Mouse (Mus musculus) erythroid progenitor cell, adult 5-6 weeks (primary cell): ENCODE results near the gene Ccdc138. TPM values are rescaled to one million over a fixed set of nuclear protein-coding genes. Genes with fewer than 3 reads are reported as not detected.

Source experiments
- ATAC-seq: replicated peaks from 2 replicates; pipeline ENCODE4 v1.8.0; 2016; ENCODE audit warnings: moderate number of reproducible peaks, mild to moderate bottlenecking, moderate TSS enrichment, inconsistent platforms; ENCODE audit not compliant: poor library complexity, low FRiP score, severe bottlenecking
- total RNA-seq, 2 experiments: library from RNA; stranded (forward) in 1 of 2; stranded (reverse) in 1 of 2; fragments of 150-400 nt in 1 of 2; fragments of 186-747, 209-891 nt in 1 of 2; gene quantifications; 2 replicates each; pipeline versions ENCODE4 v1.2.3 to v1.2.4; 2015 to 2017; ENCODE audit warnings: low replicate concordance in 2 of 2

Ccdc138 gene
- total RNA-seq, 2 experiments from 2014 or later: 6.4 to 14.7 TPM

DNA sequence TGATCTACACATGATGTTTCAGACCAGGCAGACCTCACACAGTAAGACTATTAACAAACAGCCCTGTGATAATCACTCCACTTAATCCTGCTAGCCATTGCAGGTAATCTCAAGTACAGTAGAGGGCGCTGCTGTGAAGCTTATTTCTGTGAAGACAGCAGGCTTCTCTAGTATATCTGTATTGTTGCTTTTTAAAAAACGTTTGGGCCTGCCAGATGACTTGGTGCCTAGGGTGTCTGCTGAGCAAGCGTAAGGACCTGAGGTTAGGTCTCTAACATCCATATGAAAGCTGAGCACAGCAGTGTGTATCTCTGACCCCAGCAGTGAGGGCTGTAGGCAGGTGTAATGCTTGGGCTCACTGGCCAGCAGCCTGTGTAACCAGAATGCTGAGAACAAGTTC lies 62.2 kb downstream of the Ccdc138 start:
- no peak for ATAC-seq

DNA sequence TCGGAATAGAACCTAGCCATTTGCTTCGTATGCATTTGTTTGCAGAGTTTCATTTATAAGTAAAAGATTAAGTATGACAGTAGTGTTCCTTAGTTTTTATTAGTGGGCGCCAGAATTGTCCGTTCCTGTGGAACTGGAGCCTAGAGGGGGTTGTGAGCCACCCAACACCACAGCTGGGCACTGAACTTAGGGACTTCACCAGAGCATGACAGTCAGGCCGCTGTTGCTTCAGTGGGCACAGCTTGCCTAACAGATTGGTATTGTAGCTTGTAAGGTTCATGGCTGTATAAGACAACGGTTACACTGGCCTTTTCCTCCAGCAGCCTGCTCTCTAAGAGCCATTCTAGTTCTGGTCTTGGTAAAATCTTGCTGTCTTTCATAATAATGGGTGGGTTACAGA lies 62.8 kb downstream of the Ccdc138 start:
- ATAC-seq: no peak

DNA sequence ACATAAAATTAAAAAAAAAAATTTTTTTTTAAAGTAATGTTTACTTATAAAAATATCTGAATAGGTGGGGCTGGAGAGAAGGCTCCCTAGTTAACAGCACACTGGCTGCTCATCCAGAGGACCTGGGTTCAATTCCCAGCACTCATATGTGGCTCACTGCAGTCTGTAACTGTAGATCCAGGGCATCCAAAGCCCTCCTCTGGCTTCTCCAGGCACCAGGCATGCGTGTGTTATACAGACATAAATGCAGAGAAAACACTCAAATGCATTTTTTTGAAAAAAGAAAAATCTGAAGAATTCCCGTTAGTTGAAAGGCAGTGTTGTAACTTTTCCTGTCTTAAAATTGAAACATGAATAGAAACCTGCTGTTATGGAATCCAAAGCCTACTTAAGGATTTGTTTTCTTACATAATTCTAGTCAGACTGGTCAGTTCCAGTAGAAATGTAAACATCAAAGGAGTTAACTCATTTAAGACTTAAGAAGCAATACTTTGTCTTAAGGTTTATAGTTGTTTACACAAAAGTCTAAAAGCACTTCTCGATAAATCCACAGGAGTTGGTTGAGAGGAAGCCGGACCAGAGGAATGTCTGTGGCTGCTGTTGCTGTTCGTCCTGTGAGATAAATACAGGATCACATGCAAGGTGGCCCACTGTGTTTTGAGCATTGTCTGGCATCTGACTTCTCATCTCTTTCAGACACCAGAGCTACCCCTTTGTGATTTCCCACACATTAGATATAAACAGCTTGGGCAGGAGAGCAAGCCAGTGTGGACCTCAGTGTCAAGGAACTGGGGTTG lies 87.9 kb downstream of the Ccdc138 start:
- ATAC-seq: no peak

DNA sequence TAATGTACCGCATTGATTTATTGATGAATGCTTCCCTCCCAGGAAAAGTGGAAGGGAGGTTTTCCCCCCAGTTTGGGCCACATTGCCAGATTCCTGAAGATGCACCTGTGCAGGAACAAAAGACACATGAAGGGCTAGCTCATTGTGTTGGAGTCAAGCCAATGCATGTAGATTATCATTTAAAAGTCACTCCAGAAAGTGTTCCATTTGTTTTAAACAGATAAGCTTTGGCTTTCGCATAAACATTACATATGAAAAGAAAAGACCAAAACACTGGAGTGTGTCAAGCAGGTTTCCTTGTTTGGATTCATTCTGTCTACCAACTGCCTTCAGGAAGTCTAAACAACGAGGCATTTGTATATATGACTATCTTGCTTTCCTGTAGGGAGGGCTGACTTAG lies 96.7 kb downstream of the Ccdc138 start:
- no peak for ATAC-seq

GRCm38 (mm10) chr10:58595197-58595596 lies 97.4 kb downstream of the Ccdc138 start:
- no peak for ATAC-seq

GRCm38 (mm10) chr10:58595821-58596220 lies 98.1 kb downstream of the Ccdc138 start:
- ATAC-seq: no peak

GRCm38 (mm10) chr10:58600151-58600550 lies 102.4 kb downstream of the Ccdc138 start:
- no peak for ATAC-seq

DNA sequence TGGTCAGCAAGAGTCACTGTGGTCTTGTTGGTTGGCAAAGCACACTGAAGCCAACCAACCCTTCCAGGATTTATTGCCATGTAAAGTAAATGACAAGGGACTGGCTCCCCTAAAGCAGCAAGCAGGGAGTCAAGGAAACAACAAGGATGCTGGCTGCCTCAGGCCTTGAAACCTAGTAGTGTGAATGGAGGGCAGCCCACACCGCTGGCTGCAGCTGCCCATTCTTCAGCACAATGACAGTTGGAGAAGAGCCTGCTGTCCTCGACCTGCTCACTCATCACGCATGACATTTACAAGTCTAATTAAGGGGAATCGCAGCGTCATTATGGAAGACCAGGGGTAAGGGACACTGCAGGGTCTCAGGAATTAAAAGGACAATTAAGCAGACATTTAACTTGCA lies 103.2 kb downstream of the Ccdc138 start:
- ATAC-seq: no peak

DNA sequence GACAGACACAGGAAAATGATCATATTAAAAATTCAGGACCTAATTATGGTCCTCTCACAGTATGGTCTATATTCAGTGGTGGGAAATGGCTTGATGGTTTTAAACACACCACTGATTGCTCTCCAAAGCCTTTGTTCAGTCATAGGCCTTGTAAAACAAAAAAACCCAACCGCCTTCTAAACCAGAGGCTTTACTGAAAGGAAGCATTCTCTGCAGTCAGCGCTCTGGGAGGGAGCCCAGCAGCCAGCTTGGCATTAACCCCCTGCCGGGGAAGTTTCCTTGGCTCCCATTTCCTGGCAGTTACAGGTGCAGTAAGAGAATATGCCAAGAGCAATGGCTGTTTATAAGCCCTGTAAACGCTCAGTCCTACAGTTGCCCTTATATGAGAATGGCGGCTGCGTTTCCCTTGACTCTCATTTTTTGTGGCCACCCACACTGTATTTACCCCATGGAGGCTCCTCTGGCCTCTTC lies 103.7 kb downstream of the Ccdc138 start:
- ATAC-seq: no peak

GRCm38 (mm10) chr10:58601946-58602345 lies 104.2 kb downstream of the Ccdc138 start:
- ATAC-seq: no peak

GRCm38 (mm10) chr10:58604779-58605178 lies 107.0 kb downstream of the Ccdc138 start:
- ATAC-seq: no peak

- no peak for ATAC-seq
Measured at GRCm38 (mm10) chr10:58606356-58606755, 108.6 kb downstream of the Ccdc138 start.

DNA sequence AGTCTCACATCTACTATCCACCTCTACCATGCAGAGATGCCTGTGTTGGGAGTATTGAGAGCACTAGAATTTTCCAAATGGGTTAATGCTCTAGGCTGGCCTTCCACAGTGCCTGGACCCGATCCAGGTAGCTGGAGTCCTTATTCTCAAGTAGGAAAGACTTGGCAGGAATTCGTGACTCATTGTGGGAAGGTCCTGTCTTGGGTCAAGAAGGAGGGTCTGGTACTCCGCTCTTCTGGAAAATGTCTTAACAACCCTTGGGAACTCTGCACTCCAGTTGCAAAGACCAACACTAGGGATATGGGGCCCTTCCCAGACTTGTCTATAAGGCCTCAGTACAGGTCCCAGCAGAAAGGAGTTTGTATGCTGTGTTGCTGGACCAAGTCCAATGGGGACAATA lies 111.1 kb downstream of the Ccdc138 start:
- no peak for ATAC-seq

- ATAC-seq: no peak
Measured at GRCm38 (mm10) chr10:58610484-58611261, 112.9 kb downstream of the Ccdc138 start.

DNA sequence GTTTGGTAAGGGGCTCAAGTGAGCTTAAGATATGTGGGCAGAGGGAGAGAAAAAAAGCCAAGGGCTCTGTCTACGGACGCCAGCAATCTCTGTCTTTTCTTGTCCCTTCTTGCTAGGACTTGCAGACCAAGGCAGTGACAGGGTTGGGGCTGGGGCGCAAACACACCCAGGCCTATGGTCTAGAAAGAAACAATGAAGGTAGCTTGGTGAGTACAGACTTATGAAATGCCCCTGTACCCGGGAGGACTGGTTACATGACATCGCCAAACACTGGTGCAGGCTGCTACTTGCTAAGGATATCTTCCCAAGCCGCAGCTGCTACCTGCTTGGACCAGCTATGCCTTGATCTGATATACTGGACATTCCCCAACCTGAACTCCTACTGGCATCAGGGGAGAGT lies 116.9 kb downstream of the Ccdc138 start:
- no peak for ATAC-seq

DNA sequence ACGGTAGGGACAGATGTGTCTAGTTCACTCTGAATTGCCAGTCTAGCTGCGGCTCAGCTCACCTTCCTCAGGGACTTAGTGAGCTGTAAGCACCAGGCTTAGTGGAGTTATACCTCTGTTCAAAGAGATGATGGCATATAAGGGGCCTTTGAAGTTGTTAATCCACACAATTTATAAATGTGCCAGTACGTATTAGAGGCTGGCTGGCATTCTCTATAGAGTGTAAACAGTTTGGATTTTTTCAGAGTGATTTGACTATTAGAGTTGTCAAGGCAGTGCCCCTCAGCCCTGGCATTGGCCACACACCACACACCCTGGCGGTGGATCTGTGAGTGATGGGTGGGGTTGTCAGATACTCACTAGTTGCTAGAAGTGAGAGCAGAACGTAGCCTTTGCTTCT lies 118.8 kb downstream of the Ccdc138 start:
- no peak for ATAC-seq

GRCm38 (mm10) chr10:58618501-58619216 lies 120.9 kb downstream of the Ccdc138 start:
- ATAC-seq: no peak

GRCm38 (mm10) chr10:58619266-58619665 lies 121.5 kb downstream of the Ccdc138 start:
- ATAC-seq: no peak

GRCm38 (mm10) chr10:58624848-58625711 lies 127.3 kb downstream of the Ccdc138 start:
- ATAC-seq: no peak
